Comparison of ENCODE assay signal across 8 mouse cellular contexts in genomic region chr19:24557456-24557855, GRCm38 (mm10). TPM values are rescaled to one million over a fixed set of nuclear protein-coding genes. Genes with fewer than 3 reads are reported as not detected.
DNase-seq lines count a peak whose midpoint lies in the region; ATAC-seq and TF ChIP-seq lines count a peak whose summit lies in the region.

No protein-coding gene starts in this region.

- no peaks in the 10 kb centered on the region for H3K9me3 ChIP-seq in embryonic facial prominence, embryonic 12.5 days
- H3K9me3 ChIP-seq in hindbrain, embryonic 15.5 days = no peaks in the 10 kb centered on the region
- H3K9me3 ChIP-seq in stomach, postnatal 0 days (ENCODE audit: control insufficient read depth, low read length) = no peaks in the 10 kb centered on the region

- DNase-seq in right cerebral cortex, adult 2 months (ENCODE audit: low spot score in 2 of 2) = peak; percentile 6 to 8
- no peak for DNase-seq in right cerebral cortex, postnatal 25 days
- peak; percentile 28 for DNase-seq in lung, postnatal 14 days
- peak; percentile 44 for DNase-seq in stomach, postnatal 0 days (ENCODE audit: low spot score)
- DNase-seq in urinary bladder, adult 2 months (ENCODE audit: low spot score) = no peak
- DNase-seq in cerebellum, postnatal 25 days = no peak

- H3K27ac ChIP-seq in embryonic facial prominence, embryonic 12.5 days = no peak overlapping the region
- H3K27ac ChIP-seq in hindbrain, embryonic 15.5 days (replicated peaks) = no peak overlapping the region
- H3K27ac ChIP-seq in stomach, postnatal 0 days (replicated peaks) = no peak overlapping the region

- H3K4me2 ChIP-seq in embryonic facial prominence, embryonic 12.5 days (replicated peaks) = peak overlapping the region; percentile 98
- peak overlapping the region; percentile 93 for H3K4me2 ChIP-seq in hindbrain, embryonic 15.5 days
- H3K4me2 ChIP-seq in stomach, postnatal 0 days (replicated peaks; ENCODE audit: low read depth) = peak overlapping the region; percentile 14; the same call in 1 of the 2 replicates

- H3K4me1 ChIP-seq in embryonic facial prominence, embryonic 12.5 days = peaks cover 26% of the 10 kb centered on the region
- peaks cover 23% of the 10 kb centered on the region for H3K4me1 ChIP-seq in hindbrain, embryonic 15.5 days (replicated peaks)
- H3K4me1 ChIP-seq in stomach, postnatal 0 days (replicated peaks; ENCODE audit: control insufficient read depth, insufficient read depth) = peaks cover 6% of the 10 kb centered on the region

- H3K9ac ChIP-seq in embryonic facial prominence, embryonic 12.5 days = no peak overlapping the region
- no peak overlapping the region for H3K9ac ChIP-seq in hindbrain, embryonic 15.5 days
- H3K9ac ChIP-seq in stomach, postnatal 0 days (ENCODE audit: low read length) = no peak overlapping the region

- TF ChIP-seq EP300 in stomach, postnatal 0 days (optimal IDR thresholded peaks at IDR 0.05) = no peak

- no peak for ATAC-seq in embryonic facial prominence, embryonic 12.5 days (ENCODE audit: insufficient number of reproducible peaks, insufficient read depth, low FRiP score, low TSS enrichment)
- no peak for ATAC-seq in hindbrain, embryonic 15.5 days (ENCODE audit: low FRiP score, low read depth)
- no peak for ATAC-seq in stomach, postnatal 0 days (ENCODE audit: low FRiP score, low TSS enrichment)

- no peaks in the 10 kb centered on the region for H3K36me3 ChIP-seq in embryonic facial prominence, embryonic 12.5 days
- H3K36me3 ChIP-seq in hindbrain, embryonic 15.5 days = no peaks in the 10 kb centered on the region
- H3K36me3 ChIP-seq in stomach, postnatal 0 days (ENCODE audit: control insufficient read depth, insufficient read depth, low read length) = no peaks in the 10 kb centered on the region

- WGBS in embryonic facial prominence, embryonic 12.5 days = 4% methylated on average over 11 of the region's 11 CpGs
- WGBS in hindbrain, embryonic 15.5 days = 1% methylated on average over 11 of the region's 11 CpGs
- WGBS in stomach, postnatal 0 days = 2% methylated on average over 11 of the region's 11 CpGs

- H3K27me3 ChIP-seq in embryonic facial prominence, embryonic 12.5 days = peaks cover 19% of the 10 kb centered on the region
- H3K27me3 ChIP-seq in hindbrain, embryonic 15.5 days = peaks cover 23% of the 10 kb centered on the region; the same call in 1 of the 2 replicates
- peaks cover 4% of the 10 kb centered on the region; the same call in 1 of the 2 replicates for H3K27me3 ChIP-seq in stomach, postnatal 0 days (ENCODE audit: control insufficient read depth, insufficient read depth, low read length)

- peak; percentile 57 for TF ChIP-seq CTCF in stomach, postnatal 0 days (IDR thresholded peaks at IDR 0.05; ENCODE audit: low read depth)

- H3K4me3 ChIP-seq in embryonic facial prominence, embryonic 12.5 days = 0 out of 2 replicates have a peak overlapping the region, but pooled peaks have one; percentile 2
- H3K4me3 ChIP-seq in hindbrain, embryonic 15.5 days = peak overlapping the region; percentile 95; the same call in 1 of the 2 replicates
- H3K4me3 ChIP-seq in stomach, postnatal 0 days (ENCODE audit: low read depth, low read length) = no peak overlapping the region; the same call in 1 of the 2 replicates

RNA-seq across cellular contexts. Expression of gene Pip5k1b, which starts 1.8 kb away (rescaled TPM):
- polyA plus RNA-seq in embryonic facial prominence, embryonic 12.5 days (2016; fragmentation: Nextera tagmentation; extraction: Ambion mirVana) = 1.9 and 2.0 TPM in 2 replicates
- 2.1 and 2.2 TPM in 2 replicates for polyA plus RNA-seq in hindbrain, embryonic 15.5 days (2015; fragmentation: Nextera tagmentation; extraction: Ambion mirVana)
- 5.2 and 5.5 TPM in 2 replicates for polyA plus RNA-seq in stomach, postnatal 0 days (2015; fragmentation: Nextera tagmentation; extraction: Ambion mirVana)
- 1.4 and 2.1 TPM in 2 replicates for polyA plus RNA-seq in urinary bladder, adult 2 months (2012; rRNA removed)

Comparison
In these comparisons a context has a peak if more than half of its experiments do, and no peak if none do; other contexts are left out.
1. DNase-seq: peak in right cerebral cortex, adult 2 months (2 of 2), lung, postnatal 14 days (single experiment) and stomach, postnatal 0 days (single experiment); none in right cerebral cortex, postnatal 25 days (single experiment), urinary bladder, adult 2 months (single experiment) and cerebellum, postnatal 25 days (0 of 2).
2. H3K4me2 ChIP-seq: peak in every context shown above with its lines; median percentile 98 in embryonic facial prominence, embryonic 12.5 days; 93 in hindbrain, embryonic 15.5 days; 14 in stomach, postnatal 0 days.